Mouse (Mus musculus): ENCODE data around the gene Gm45062. TPM values are rescaled to one million over a fixed set of nuclear protein-coding genes. Genes with fewer than 3 reads are reported as not detected.

The Gm45062 gene
- polyA plus RNA-seq, 1 experiment from 2014 or later: 0.85 TPM

DNA sequence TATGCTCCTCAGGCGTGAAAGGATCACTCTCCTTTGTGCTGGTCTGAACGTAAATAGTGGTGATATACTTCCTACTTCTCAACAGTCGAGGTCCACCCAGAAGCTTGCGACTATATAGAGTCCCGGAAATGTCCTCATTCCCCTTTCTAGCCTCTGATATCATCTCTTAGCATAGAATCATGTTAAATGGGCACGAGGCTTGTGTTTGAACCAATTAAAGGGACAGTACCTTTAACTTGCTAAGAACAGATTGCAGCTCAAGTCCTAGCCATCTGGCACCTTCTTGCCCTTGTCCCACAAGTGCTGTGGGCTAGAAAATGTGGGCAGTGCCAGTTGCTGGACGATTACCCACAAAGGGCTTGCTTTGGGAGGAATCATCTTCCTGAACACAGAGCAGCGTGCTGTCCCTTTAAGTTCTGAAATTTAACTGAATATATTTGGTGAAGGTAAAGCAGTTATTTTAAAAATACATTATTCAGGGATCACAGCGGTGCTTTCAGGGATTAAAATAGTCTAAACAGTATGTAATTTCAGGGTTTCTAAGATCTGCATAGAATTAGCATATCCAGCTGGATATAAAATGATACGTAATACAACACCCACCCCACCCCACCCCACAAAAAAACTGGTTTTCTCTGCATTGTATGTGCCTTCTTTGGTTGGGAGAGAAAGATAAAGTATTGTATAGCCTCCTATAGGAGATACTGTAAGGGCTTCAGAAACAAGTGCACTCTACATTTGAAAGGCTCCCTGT, 153.8 kb downstream of the Gm45062 start:
- 67% methylated on average over 10 of the region's 10 CpGs for WGBS (ENCODE audit: insufficient replicate concordance)
- no peak overlapping the region for H3K9ac ChIP-seq (replicated peaks)
- H3K27ac ChIP-seq (ENCODE audit: low read depth): no peak overlapping the region
- H3K4me1 ChIP-seq (ENCODE audit: insufficient read depth): no peaks in the 10 kb centered on the region
- H3K4me3 ChIP-seq (ENCODE audit: low read depth, low read length): no peak overlapping the region
- ATAC-seq: no peak; the same call in 1 of the 2 replicates
- DNase-seq: no peak
- TF ChIP-seq CTCF (IDR thresholded peaks at IDR 0.05; ENCODE audit: low read depth) (no peak), EP300 (IDR thresholded peaks at IDR 0.05; ENCODE audit: low read depth) (no peak)
- no peaks in the 10 kb centered on the region for H3K36me3 ChIP-seq (replicated peaks; ENCODE audit: insufficient read depth, low read length)
- no peaks in the 10 kb centered on the region for H3K27me3 ChIP-seq (ENCODE audit: insufficient read depth, low read length)
- no peak overlapping the region for H3K4me2 ChIP-seq (ENCODE audit: low read depth, low read length)
- no peaks in the 10 kb centered on the region for H3K9me3 ChIP-seq (ENCODE audit: low read length)

- H3K9me3 ChIP-seq (ENCODE audit: low read length): no peaks in the 10 kb centered on the region
- no peaks in the 10 kb centered on the region for H3K4me1 ChIP-seq (ENCODE audit: insufficient read depth)
- no peak overlapping the region for H3K4me3 ChIP-seq (ENCODE audit: low read depth, low read length)
- no peaks in the 10 kb centered on the region for H3K36me3 ChIP-seq (replicated peaks; ENCODE audit: insufficient read depth, low read length)
- no peak overlapping the region for H3K27ac ChIP-seq (ENCODE audit: low read depth)
- H3K4me2 ChIP-seq (ENCODE audit: low read depth, low read length): no peak overlapping the region
- no peak overlapping the region for H3K9ac ChIP-seq (replicated peaks)
- 77% methylated on average over 9 of the region's 9 CpGs for WGBS (ENCODE audit: insufficient replicate concordance)
- DNase-seq (no peak), ATAC-seq (no peak)
- TF ChIP-seq EP300 (IDR thresholded peaks at IDR 0.05; ENCODE audit: low read depth) (no peak), CTCF (IDR thresholded peaks at IDR 0.05; ENCODE audit: low read depth) (no peak)
- no peaks in the 10 kb centered on the region for H3K27me3 ChIP-seq (ENCODE audit: insufficient read depth, low read length)
Measured at GRCm38 (mm10) chr6:8414020-8414419, 154.8 kb downstream of the Gm45062 start.

DNA sequence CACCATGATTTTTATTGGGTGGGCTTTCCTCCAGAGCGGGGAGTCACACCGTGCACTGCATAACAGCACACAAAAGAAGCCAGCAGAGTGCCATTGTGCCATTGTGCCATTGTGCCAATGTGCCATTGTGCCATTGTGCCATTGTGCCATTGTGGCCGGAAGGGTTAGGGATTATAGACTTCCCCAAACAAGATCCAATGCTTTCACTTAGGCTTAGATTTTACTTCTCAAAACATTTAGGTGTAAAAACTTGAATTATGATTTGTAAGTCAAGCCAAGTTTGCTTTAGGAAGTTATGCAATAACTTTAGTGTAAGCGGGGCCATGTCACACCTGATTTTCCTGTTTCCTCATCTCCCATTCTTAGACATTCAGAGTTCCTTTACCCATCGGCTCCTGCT, 156.6 kb downstream of the Gm45062 start:
- no peak for ATAC-seq
- Histone ChIP-seq H3K27ac (ENCODE audit: low read depth) (no peak overlapping the region), H3K4me3 (ENCODE audit: low read depth, low read length) (no peak overlapping the region), H3K4me2 (ENCODE audit: low read depth, low read length) (no peak overlapping the region), H3K9me3 (ENCODE audit: low read length) (no peaks in the 10 kb centered on the region), H3K36me3 (replicated peaks; ENCODE audit: insufficient read depth, low read length) (no peaks in the 10 kb centered on the region), H3K9ac (replicated peaks) (no peak overlapping the region), H3K27me3 (ENCODE audit: insufficient read depth, low read length) (no peaks in the 10 kb centered on the region), H3K4me1 (ENCODE audit: insufficient read depth) (peaks cover 1% of the 10 kb centered on the region; the same call in 1 of the 2 replicates)
- no peak for TF ChIP-seq CTCF (IDR thresholded peaks at IDR 0.05; ENCODE audit: low read depth)
- TF ChIP-seq EP300 (IDR thresholded peaks at IDR 0.05; ENCODE audit: low read depth): no peak
- DNase-seq: no peak
- 86% methylated on average over 5 of the region's 5 CpGs for WGBS (ENCODE audit: insufficient replicate concordance)

- no peak for DNase-seq
- H3K4me1 ChIP-seq (ENCODE audit: insufficient read depth): peaks cover 4% of the 10 kb centered on the region; the same call in 1 of the 2 replicates
- no peaks in the 10 kb centered on the region for H3K36me3 ChIP-seq (replicated peaks; ENCODE audit: insufficient read depth, low read length)
- peak; percentile 81 for ATAC-seq
- TF ChIP-seq EP300 (IDR thresholded peaks at IDR 0.05; ENCODE audit: low read depth) (no peak), CTCF (IDR thresholded peaks at IDR 0.05; ENCODE audit: low read depth) (no peak)
- no peaks in the 10 kb centered on the region for H3K9me3 ChIP-seq (ENCODE audit: low read length)
- H3K27ac ChIP-seq (ENCODE audit: low read depth): peak overlapping the region; percentile 31; the same call in 1 of the 2 replicates
- H3K4me2 ChIP-seq (ENCODE audit: low read depth, low read length): no peak overlapping the region
- H3K27me3 ChIP-seq (ENCODE audit: insufficient read depth, low read length): no peaks in the 10 kb centered on the region
- H3K4me3 ChIP-seq (ENCODE audit: low read depth, low read length): no peak overlapping the region
- WGBS (ENCODE audit: insufficient replicate concordance): 70% methylated on average over 8 of the region's 8 CpGs
- H3K9ac ChIP-seq (replicated peaks): no peak overlapping the region
Measured at GRCm38 (mm10) chr6:8416802-8417569, 157.7 kb downstream of the Gm45062 start.

GRCm38 (mm10) chr6:8419485-8420186, 160.4 kb downstream of the Gm45062 start:
- H3K4me3 ChIP-seq (ENCODE audit: low read depth, low read length): no peak overlapping the region
- no peaks in the 10 kb centered on the region for H3K9me3 ChIP-seq (ENCODE audit: low read length)
- H3K4me2 ChIP-seq (ENCODE audit: low read depth, low read length): no peak overlapping the region
- no peaks in the 10 kb centered on the region for H3K36me3 ChIP-seq (replicated peaks; ENCODE audit: insufficient read depth, low read length)
- no peak overlapping the region for H3K9ac ChIP-seq (replicated peaks)
- DNase-seq: no peak
- WGBS (ENCODE audit: insufficient replicate concordance): 66% methylated on average over 4 of the region's 4 CpGs
- H3K27ac ChIP-seq (ENCODE audit: low read depth): no peak overlapping the region
- no peak for TF ChIP-seq CTCF (IDR thresholded peaks at IDR 0.05; ENCODE audit: low read depth)
- no peak for TF ChIP-seq EP300 (IDR thresholded peaks at IDR 0.05; ENCODE audit: low read depth)
- no peaks in the 10 kb centered on the region for H3K27me3 ChIP-seq (ENCODE audit: insufficient read depth, low read length)
- no peak for ATAC-seq
- peaks cover 4% of the 10 kb centered on the region; the same call in 1 of the 2 replicates for H3K4me1 ChIP-seq (ENCODE audit: insufficient read depth)

DNA sequence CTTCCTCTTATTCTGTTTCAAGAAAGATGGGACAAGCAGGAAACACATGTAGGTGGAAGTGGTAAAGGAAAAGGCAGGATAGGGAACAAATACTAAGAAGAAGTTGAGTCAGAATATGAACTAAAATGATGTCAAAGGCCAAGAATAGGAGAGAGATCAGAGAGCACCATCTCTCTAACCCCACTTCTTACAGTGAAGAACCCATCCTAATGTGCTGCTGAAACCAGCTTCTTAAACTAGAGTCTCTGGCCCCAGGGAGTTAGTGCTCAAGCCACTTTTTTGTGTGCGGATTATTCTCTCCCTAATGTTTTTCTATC, 160.9 kb downstream of the Gm45062 start:
- DNase-seq: no peak
- no peak overlapping the region for H3K9ac ChIP-seq (replicated peaks)
- H3K4me1 ChIP-seq (ENCODE audit: insufficient read depth): peaks cover 4% of the 10 kb centered on the region; the same call in 1 of the 2 replicates
- WGBS (ENCODE audit: insufficient replicate concordance): 87% methylated on average over 1 of the region's 1 CpGs
- TF ChIP-seq CTCF (IDR thresholded peaks at IDR 0.05; ENCODE audit: low read depth): no peak
- no peak for TF ChIP-seq EP300 (IDR thresholded peaks at IDR 0.05; ENCODE audit: low read depth)
- no peaks in the 10 kb centered on the region for H3K9me3 ChIP-seq (ENCODE audit: low read length)
- no peaks in the 10 kb centered on the region for H3K27me3 ChIP-seq (ENCODE audit: insufficient read depth, low read length)
- no peak overlapping the region for H3K4me2 ChIP-seq (ENCODE audit: low read depth, low read length)
- H3K4me3 ChIP-seq (ENCODE audit: low read depth, low read length): no peak overlapping the region
- no peak overlapping the region for H3K27ac ChIP-seq (ENCODE audit: low read depth)
- no peaks in the 10 kb centered on the region for H3K36me3 ChIP-seq (replicated peaks; ENCODE audit: insufficient read depth, low read length)
- ATAC-seq: no peak
